Mouse (Mus musculus): ENCODE results near the gene Tgm4. TPM values are rescaled to one million over a fixed set of nuclear protein-coding genes. Genes with fewer than 3 reads are reported as not detected.

Tgm4 gene
- polyA plus RNA-seq, 1 experiment = 0.86 TPM

DNA sequence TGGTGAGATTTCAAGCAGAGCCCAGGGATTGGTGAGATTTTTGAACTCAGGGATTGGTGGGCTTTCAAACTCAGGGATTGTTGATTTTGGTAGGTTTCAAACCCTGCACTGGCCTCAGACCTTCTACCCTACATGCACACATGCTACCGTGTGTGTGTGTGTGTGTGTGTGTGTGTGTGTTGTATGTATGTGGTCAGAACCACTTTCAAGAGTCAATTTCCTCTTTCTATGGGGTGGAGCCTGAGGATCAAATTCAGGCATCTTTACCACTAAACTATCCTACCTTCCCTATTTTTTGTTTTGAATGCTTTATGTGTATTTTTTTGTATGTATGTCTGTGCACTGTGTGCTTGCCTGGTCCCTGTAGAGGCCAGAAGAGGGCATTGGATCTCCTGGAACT is 13.1 kb downstream of the Tgm4 start:
- Histone ChIP-seq H3K4me1 (ENCODE audit: control insufficient read depth, insufficient read depth, low read length) (no peaks in the 10 kb centered on the region), H3K27ac (ENCODE audit: insufficient read depth, low read length) (no peak overlapping the region), H3K4me3 (ENCODE audit: insufficient read depth, low read length) (no peak overlapping the region)
- TF ChIP-seq POLR2A (IDR thresholded peaks at IDR 0.05; ENCODE audit: extremely low read depth, insufficient read depth, low read length) = no peak
- TF ChIP-seq CTCF (IDR thresholded peaks at IDR 0.05; ENCODE audit: extremely low read depth, insufficient read depth, low read length) = no peak

- TF ChIP-seq POLR2A (IDR thresholded peaks at IDR 0.05; ENCODE audit: extremely low read depth, insufficient read depth, low read length) (no peak), CTCF (IDR thresholded peaks at IDR 0.05; ENCODE audit: extremely low read depth, insufficient read depth, low read length) (no peak)
- H3K4me3 ChIP-seq (ENCODE audit: insufficient read depth, low read length) = no peak overlapping the region
Measured at GRCm38 (mm10) chr9:123058724-123059292, 24.3 kb downstream of the Tgm4 start.

GRCm38 (mm10) chr9:123060172-123060571 is 25.6 kb downstream of the Tgm4 start:
- Histone ChIP-seq H3K4me3 (ENCODE audit: insufficient read depth, low read length) (no peak overlapping the region), H3K27ac (ENCODE audit: insufficient read depth, low read length) (no peak overlapping the region), H3K4me1 (ENCODE audit: control insufficient read depth, insufficient read depth, low read length) (no peaks in the 10 kb centered on the region)
- TF ChIP-seq CTCF (IDR thresholded peaks at IDR 0.05; ENCODE audit: extremely low read depth, insufficient read depth, low read length) (no peak), POLR2A (IDR thresholded peaks at IDR 0.05; ENCODE audit: extremely low read depth, insufficient read depth, low read length) (no peak)

More at GRCm38 (mm10) chr9:123058724-123059292, 24.3 kb downstream of the Tgm4 start:
- Histone ChIP-seq H3K4me1 (ENCODE audit: control insufficient read depth, insufficient read depth, low read length) (no peaks in the 10 kb centered on the region), H3K27ac (ENCODE audit: insufficient read depth, low read length) (no peak overlapping the region)

DNA sequence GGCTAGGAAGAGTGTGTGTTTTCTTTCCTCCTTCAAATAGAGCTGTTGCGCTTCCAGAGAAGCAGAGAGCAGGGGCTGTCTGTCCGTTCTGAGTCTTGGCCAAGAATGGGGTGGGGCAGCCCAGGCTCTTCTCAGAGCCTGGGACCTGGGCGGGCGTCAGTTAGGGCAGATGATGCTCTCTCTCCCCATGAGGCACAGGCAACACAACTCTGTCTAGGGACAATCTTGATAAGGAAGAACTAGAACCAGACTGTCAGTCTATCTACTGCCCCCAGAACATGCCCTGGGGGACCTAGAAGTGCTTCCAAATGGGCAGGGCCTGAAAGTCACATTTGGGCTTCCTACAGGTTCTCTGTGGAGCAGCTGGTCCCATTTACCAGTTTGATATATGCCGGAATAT is 44.6 kb downstream of the Tgm4 start:
- Histone ChIP-seq H3K4me1 (ENCODE audit: control insufficient read depth, insufficient read depth, low read length) (no peaks in the 10 kb centered on the region; the same call in 1 of the 2 replicates), H3K27ac (ENCODE audit: insufficient read depth, low read length) (no peak overlapping the region), H3K4me3 (ENCODE audit: insufficient read depth, low read length) (no peak overlapping the region)
- no peak for TF ChIP-seq POLR2A (IDR thresholded peaks at IDR 0.05; ENCODE audit: extremely low read depth, insufficient read depth, low read length)
- TF ChIP-seq CTCF (IDR thresholded peaks at IDR 0.05; ENCODE audit: extremely low read depth, insufficient read depth, low read length) = no peak

- no peak for TF ChIP-seq POLR2A (IDR thresholded peaks at IDR 0.05; ENCODE audit: extremely low read depth, insufficient read depth, low read length)
- TF ChIP-seq CTCF (IDR thresholded peaks at IDR 0.05; ENCODE audit: extremely low read depth, insufficient read depth, low read length) = no peak
- no peak overlapping the region for H3K4me3 ChIP-seq (ENCODE audit: insufficient read depth, low read length)
- no peak overlapping the region for H3K27ac ChIP-seq (ENCODE audit: insufficient read depth, low read length)
- no peaks in the 10 kb centered on the region; the same call in 1 of the 2 replicates for H3K4me1 ChIP-seq (ENCODE audit: control insufficient read depth, insufficient read depth, low read length)
Measured at GRCm38 (mm10) chr9:123080355-123080754, 45.8 kb downstream of the Tgm4 start.

DNA sequence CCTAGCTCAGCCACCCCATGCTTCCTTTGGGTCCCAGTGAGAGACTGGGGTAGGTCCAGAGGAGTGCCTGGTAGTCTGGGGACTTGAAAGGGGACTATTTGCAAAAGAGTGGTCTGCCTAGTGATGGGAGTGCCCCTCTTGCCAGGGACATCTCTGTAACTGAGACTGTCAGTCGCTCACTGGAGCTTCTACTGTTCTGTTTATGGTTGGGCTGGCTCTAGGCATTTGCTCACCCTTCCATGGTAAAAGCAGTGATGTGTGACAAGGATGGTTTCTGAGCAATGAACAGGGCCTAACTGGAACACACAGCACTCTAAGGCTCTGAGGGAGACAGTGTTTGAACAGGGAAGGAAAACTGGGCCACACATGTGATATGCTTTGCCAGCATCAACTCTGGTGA is 46.3 kb downstream of the Tgm4 start:
- H3K27ac ChIP-seq (ENCODE audit: insufficient read depth, low read length) = no peak overlapping the region
- no peak for TF ChIP-seq CTCF (IDR thresholded peaks at IDR 0.05; ENCODE audit: extremely low read depth, insufficient read depth, low read length)
- no peak for TF ChIP-seq POLR2A (IDR thresholded peaks at IDR 0.05; ENCODE audit: extremely low read depth, insufficient read depth, low read length)
- H3K4me3 ChIP-seq (ENCODE audit: insufficient read depth, low read length) = no peak overlapping the region
- no peaks in the 10 kb centered on the region; the same call in 1 of the 2 replicates for H3K4me1 ChIP-seq (ENCODE audit: control insufficient read depth, insufficient read depth, low read length)

DNA sequence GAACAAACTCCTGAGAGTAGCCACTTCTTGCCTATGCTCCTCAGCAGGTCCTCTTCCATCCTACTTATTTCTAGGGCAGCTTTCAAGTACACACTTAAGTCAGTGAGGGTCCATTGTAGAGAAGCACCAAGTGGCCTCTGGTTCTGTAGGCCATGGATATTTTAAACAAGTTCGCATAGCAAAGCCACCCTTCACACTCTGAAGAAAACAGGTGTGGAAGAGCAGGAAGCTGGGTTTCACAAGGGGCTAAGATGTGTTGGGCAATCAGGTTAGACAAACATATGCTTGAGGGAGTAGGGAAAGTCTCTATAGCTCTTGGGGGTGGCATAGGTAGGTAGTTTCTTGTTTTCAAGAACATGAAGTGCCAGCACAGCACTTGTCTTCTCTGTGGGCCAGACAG is 50.8 kb downstream of the Tgm4 start:
- H3K4me1 ChIP-seq (ENCODE audit: control insufficient read depth, insufficient read depth, low read length) = no peaks in the 10 kb centered on the region; the same call in 1 of the 2 replicates
- no peak overlapping the region for H3K4me3 ChIP-seq (ENCODE audit: insufficient read depth, low read length)
- no peak for TF ChIP-seq CTCF (IDR thresholded peaks at IDR 0.05; ENCODE audit: extremely low read depth, insufficient read depth, low read length)
- TF ChIP-seq POLR2A (IDR thresholded peaks at IDR 0.05; ENCODE audit: extremely low read depth, insufficient read depth, low read length) = no peak
- no peak overlapping the region for H3K27ac ChIP-seq (ENCODE audit: insufficient read depth, low read length)

DNA sequence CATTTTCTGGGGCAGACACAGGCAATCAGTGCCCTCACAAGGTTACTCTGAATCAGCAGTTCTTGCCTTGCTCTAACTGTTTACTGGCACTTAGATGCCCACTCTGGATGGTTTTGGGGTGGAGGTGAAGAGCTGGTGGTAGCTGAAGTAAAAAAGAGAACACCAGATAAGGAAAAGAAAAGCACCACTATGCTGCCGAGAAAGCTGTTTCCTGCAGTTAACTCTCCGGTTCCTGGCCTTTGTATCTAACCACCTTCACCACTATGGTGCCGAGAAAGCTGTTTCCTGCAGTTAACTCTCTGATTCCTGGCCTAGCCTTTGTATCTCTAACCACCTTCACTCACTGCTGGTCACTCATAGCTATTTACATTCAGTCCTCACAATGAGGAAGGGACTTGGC is 53.0 kb downstream of the Tgm4 start:
- TF ChIP-seq POLR2A (IDR thresholded peaks at IDR 0.05; ENCODE audit: extremely low read depth, insufficient read depth, low read length) (no peak), CTCF (IDR thresholded peaks at IDR 0.05; ENCODE audit: extremely low read depth, insufficient read depth, low read length) (no peak)
- Histone ChIP-seq H3K27ac (ENCODE audit: insufficient read depth, low read length) (no peak overlapping the region), H3K4me1 (ENCODE audit: control insufficient read depth, insufficient read depth, low read length) (no peaks in the 10 kb centered on the region), H3K4me3 (ENCODE audit: insufficient read depth, low read length) (no peak overlapping the region)

- no peaks in the 10 kb centered on the region for H3K4me1 ChIP-seq (ENCODE audit: control insufficient read depth, insufficient read depth, low read length)
- H3K27ac ChIP-seq (ENCODE audit: insufficient read depth, low read length) = no peak overlapping the region
- TF ChIP-seq POLR2A (IDR thresholded peaks at IDR 0.05; ENCODE audit: extremely low read depth, insufficient read depth, low read length) = no peak
- no peak for TF ChIP-seq CTCF (IDR thresholded peaks at IDR 0.05; ENCODE audit: extremely low read depth, insufficient read depth, low read length)
- H3K4me3 ChIP-seq (ENCODE audit: insufficient read depth, low read length) = no peak overlapping the region
Measured at GRCm38 (mm10) chr9:123090844-123091243, 56.3 kb downstream of the Tgm4 start.

DNA sequence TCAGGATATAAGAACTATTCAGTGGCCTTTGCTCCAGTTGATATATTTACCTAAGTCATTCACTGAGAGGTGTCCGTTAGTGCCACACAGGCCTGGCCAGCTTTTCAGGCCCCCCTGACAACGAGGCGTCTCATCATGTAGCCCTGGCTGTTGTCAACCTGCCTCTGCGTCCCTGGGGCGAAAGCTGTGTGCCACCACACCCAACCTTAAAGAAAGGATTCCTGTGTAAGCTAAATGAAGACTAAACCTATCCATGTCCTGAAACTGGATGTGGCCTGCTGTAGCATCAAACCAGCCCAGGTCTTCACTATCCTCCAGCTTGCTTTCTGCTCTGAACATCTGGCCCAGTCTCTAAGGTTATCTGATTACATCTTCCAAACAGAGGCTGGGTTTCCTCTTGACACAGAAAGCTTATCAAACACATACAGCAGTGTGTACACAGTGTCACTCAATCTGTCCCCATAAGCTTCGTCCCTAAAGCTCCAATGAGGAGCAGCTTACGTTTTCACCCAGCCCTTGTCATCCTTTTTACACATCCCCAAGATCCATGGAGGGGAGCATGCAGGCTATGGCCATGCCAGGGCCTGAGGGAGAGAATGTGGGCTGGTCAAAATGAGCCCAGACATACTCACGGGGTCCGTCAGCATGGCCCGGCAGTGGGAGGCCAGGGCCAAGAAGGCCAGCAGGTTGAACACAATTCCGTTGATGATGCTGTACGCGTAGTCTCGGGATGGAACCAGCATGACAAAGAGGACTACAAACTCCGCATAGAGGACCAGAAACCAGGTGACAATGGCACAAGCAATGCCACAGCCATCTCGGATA is 65.3 kb downstream of the Tgm4 start:
- TF ChIP-seq CTCF (IDR thresholded peaks at IDR 0.05; ENCODE audit: extremely low read depth, insufficient read depth, low read length) = no peak
- no peak for TF ChIP-seq POLR2A (IDR thresholded peaks at IDR 0.05; ENCODE audit: extremely low read depth, insufficient read depth, low read length)
- Histone ChIP-seq H3K4me3 (ENCODE audit: insufficient read depth, low read length) (no peak overlapping the region), H3K27ac (ENCODE audit: insufficient read depth, low read length) (no peak overlapping the region), H3K4me1 (ENCODE audit: control insufficient read depth, insufficient read depth, low read length) (no peaks in the 10 kb centered on the region; the same call in 1 of the 2 replicates)
